8 mouse cellular contexts compared by ENCODE assay signal in genomic region chr19:11770205-11770892, GRCm38 (mm10). TPM values are rescaled to one million over a fixed set of nuclear protein-coding genes. Genes with fewer than 3 reads are reported as not detected.
DNase-seq lines count a peak whose midpoint lies in the region; ATAC-seq lines count a peak whose summit lies in the region.

TSS of gene Mrpl16 (plus strand) at chr19:11770391.

- DNase-seq in NIH3T3 (ENCODE audit: low read depth), result peak; percentile 97
- peak; percentile 93 to 97 for DNase-seq in cerebellum, postnatal 10 days
- DNase-seq in frontal cortex, postnatal 10 days (ENCODE audit: low spot score in 2 of 2), result peak; percentile 71 to 85
- peak; percentile 89 to 92 for DNase-seq in layer of hippocampus, postnatal 14 days (ENCODE audit: low spot score in 2 of 2)
- DNase-seq in lung, postnatal 14 days, result peak; percentile 91
- DNase-seq in retina, adult 2 months (ENCODE audit: low read depth, low spot score), result peak; percentile 93
- peak; percentile 83 to 84 for DNase-seq in thymus, postnatal 36 days

- H3K4me3 ChIP-seq in hindbrain, embryonic 12.5 days, result peak within 1 kb of the TSS; percentile 68

- peak within 1 kb of the TSS; percentile 80 for H3K4me2 ChIP-seq in hindbrain, embryonic 12.5 days (replicated peaks)

- H3K27me3 ChIP-seq in hindbrain, embryonic 12.5 days, result no peaks in the 10 kb centered on the region

- H3K36me3 ChIP-seq in hindbrain, embryonic 12.5 days, result peaks cover 21% of the 10 kb centered on the region

- H3K9ac ChIP-seq in hindbrain, embryonic 12.5 days, result peak within 1 kb of the TSS; percentile 70

- H3K9me3 ChIP-seq in hindbrain, embryonic 12.5 days (replicated peaks), result no peaks in the 10 kb centered on the region

- H3K4me1 ChIP-seq in hindbrain, embryonic 12.5 days, result peaks cover 7% of the 10 kb centered on the region

- H3K27ac ChIP-seq in hindbrain, embryonic 12.5 days, result no peak within 1 kb of the TSS

- under 1% methylated on average over 30 of the region's 30 CpGs for WGBS in hindbrain, embryonic 12.5 days

- ATAC-seq in hindbrain, embryonic 12.5 days (ENCODE audit: low FRiP score), result peak; percentile 93

RNA-seq across cellular contexts. Expression of gene Mrpl16, which starts in this region (rescaled TPM):
- 41.7 and 43.5 TPM in 2 replicates for polyA plus RNA-seq in hindbrain, embryonic 12.5 days (2016; fragmentation: Nextera tagmentation; extraction: Ambion mirVana)
- total RNA-seq in layer of hippocampus, postnatal 14 days (2021), result 10 to 100 TPM; 37.9 to 41.2 TPM
